Comparison of ENCODE assay signal across 18 mouse cellular contexts in the genomic region with DNA sequence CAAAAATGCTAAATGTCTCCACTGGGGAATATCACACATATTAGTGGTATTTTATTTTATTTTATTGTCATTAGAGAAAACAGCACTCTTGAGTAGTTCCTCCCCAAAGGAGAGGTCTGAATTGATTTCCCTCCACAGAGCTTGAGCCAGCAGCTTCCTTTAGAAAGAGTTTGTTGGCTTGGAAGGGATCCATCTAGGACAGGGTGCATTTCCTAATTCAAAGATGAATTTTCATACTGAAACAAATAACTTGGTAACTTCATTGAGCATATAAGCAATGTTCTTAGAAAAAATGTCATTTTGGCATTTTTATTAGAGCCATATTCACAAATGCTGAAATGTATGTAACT. TPM values are rescaled to one million over a fixed set of nuclear protein-coding genes. Genes with fewer than 3 reads are reported as not detected.
DNase-seq lines count a peak whose midpoint lies in the region; ATAC-seq and TF ChIP-seq lines count a peak whose summit lies in the region.
"Had no signal": no experiment of that assay in that cellular context is flagged by ENCODE, and none has a peak within 500 bp of the region (broad histone marks: within the 10 kb centered on the region; RNA-seq: fewer than 3 reads in every experiment).

No protein-coding gene starts in this region.

- H3K4me2 ChIP-seq in heart, postnatal 0 days (ENCODE audit: low read depth, low read length) = no peak overlapping the region
- H3K4me2 ChIP-seq in lung, embryonic 15.5 days = no peak overlapping the region
- H3K4me2 ChIP-seq in intestine, postnatal 0 days (replicated peaks; ENCODE audit: low read depth) = no peak overlapping the region
- 0 out of 2 replicates have a peak overlapping the region, but pooled peaks have one; percentile 15 for H3K4me2 ChIP-seq in stomach, postnatal 0 days (replicated peaks; ENCODE audit: low read depth)
- H3K4me2 ChIP-seq: hindbrain, embryonic 13.5 days; limb, embryonic 13.5 days had no signal

- 0 out of 2 replicates have a peak, but pooled peaks cover 5% of the 10 kb centered on the region for H3K9me3 ChIP-seq in heart, postnatal 0 days (replicated peaks; ENCODE audit: control insufficient read depth, low read length)
- H3K9me3 ChIP-seq in lung, embryonic 15.5 days = no peaks in the 10 kb centered on the region
- H3K9me3 ChIP-seq in intestine, postnatal 0 days (ENCODE audit: control insufficient read depth) = no peaks in the 10 kb centered on the region
- H3K9me3 ChIP-seq in stomach, postnatal 0 days (ENCODE audit: control insufficient read depth, low read length) = no peaks in the 10 kb centered on the region
- H3K9me3 ChIP-seq: hindbrain, embryonic 13.5 days had no signal

- no peak for ATAC-seq in heart, postnatal 0 days (ENCODE audit: insufficient read depth, low read depth)
- no peak for ATAC-seq in lung, embryonic 15.5 days (ENCODE audit: borderline replicate concordance, extremely low read depth, low FRiP score, low TSS enrichment)
- no peak for ATAC-seq in intestine, postnatal 0 days
- no peak for ATAC-seq in stomach, postnatal 0 days (ENCODE audit: low FRiP score, low TSS enrichment)
- ATAC-seq: CD4-positive, CD25-positive, alpha-beta regulatory T cell, adult 4 months; forebrain, embryonic 14.5 days; midbrain, embryonic 16.5 days had no signal

- intact Hi-C loops in heart, postnatal 25 days (cut with DNase I) = no loop called here

- no peak overlapping the region for H3K4me3 ChIP-seq in heart, postnatal 0 days (ENCODE audit: low read depth, low read length)
- H3K4me3 ChIP-seq in lung, embryonic 15.5 days = no peak overlapping the region
- H3K4me3 ChIP-seq in lung, adult 2 months (replicated peaks; ENCODE audit: extremely low read depth, low read depth, low read length) = no peak overlapping the region
- H3K4me3 ChIP-seq in intestine, postnatal 0 days (ENCODE audit: low read depth, low read length) = no peak overlapping the region
- no peak overlapping the region for H3K4me3 ChIP-seq in stomach, postnatal 0 days (ENCODE audit: low read depth, low read length)
- H3K4me3 ChIP-seq: hindbrain, embryonic 13.5 days; limb, embryonic 13.5 days; megakaryocyte, embryonic 14.5 days had no signal

- no peak for TF ChIP-seq EP300 in heart, postnatal 0 days (IDR thresholded peaks at IDR 0.05; ENCODE audit: low read depth)
- no peak for TF ChIP-seq EP300 in stomach, postnatal 0 days (optimal IDR thresholded peaks at IDR 0.05)

- H3K27ac ChIP-seq in heart, postnatal 0 days (ENCODE audit: low read depth) = peak overlapping the region; percentile 66
- peak overlapping the region; percentile 74 for H3K27ac ChIP-seq in lung, embryonic 15.5 days
- peak overlapping the region; percentile 86 for H3K27ac ChIP-seq in intestine, postnatal 0 days (ENCODE audit: low read depth, low read length)
- peak overlapping the region; percentile 88 for H3K27ac ChIP-seq in stomach, postnatal 0 days (replicated peaks)
- H3K27ac ChIP-seq: hindbrain, embryonic 13.5 days; limb, embryonic 13.5 days had no signal

- no peaks in the 10 kb centered on the region for H3K27me3 ChIP-seq in heart, postnatal 0 days (ENCODE audit: control insufficient read depth, insufficient read depth, low read length)
- no peaks in the 10 kb centered on the region for H3K27me3 ChIP-seq in lung, embryonic 15.5 days
- no peaks in the 10 kb centered on the region for H3K27me3 ChIP-seq in intestine, postnatal 0 days (replicated peaks; ENCODE audit: control insufficient read depth, insufficient read depth, low read length)
- H3K27me3 ChIP-seq in stomach, postnatal 0 days (ENCODE audit: control insufficient read depth, insufficient read depth, low read length) = no peaks in the 10 kb centered on the region
- H3K27me3 ChIP-seq: hindbrain, embryonic 13.5 days; limb, embryonic 13.5 days; megakaryocyte, embryonic 14.5 days had no signal

- DNase-seq in heart, postnatal 0 days (ENCODE audit: low spot score) = no peak
- DNase-seq in heart, postnatal 25 days (ENCODE audit: low spot score) = no peak
- DNase-seq in lung, adult 2 months = no peak
- DNase-seq in stomach, postnatal 0 days (ENCODE audit: low spot score) = no peak
- DNase-seq in right cerebral cortex, postnatal 14 days = no peak
- DNase-seq: adrenal gland, postnatal 14 days; cerebellum, adult 9-11 months; kidney, adult 8-10 months had no signal

- H3K4me1 ChIP-seq in heart, postnatal 0 days (ENCODE audit: control insufficient read depth, insufficient read depth) = peaks cover 31% of the 10 kb centered on the region
- H3K4me1 ChIP-seq in lung, embryonic 15.5 days = peaks cover 23% of the 10 kb centered on the region
- H3K4me1 ChIP-seq in lung, adult 2 months (ENCODE audit: control insufficient read depth, insufficient read depth, low read length) = peaks cover 29% of the 10 kb centered on the region
- H3K4me1 ChIP-seq in intestine, postnatal 0 days (replicated peaks; ENCODE audit: control insufficient read depth, insufficient read depth, low read length) = 0 out of 2 replicates have a peak, but pooled peaks cover 3% of the 10 kb centered on the region
- no peaks in the 10 kb centered on the region for H3K4me1 ChIP-seq in stomach, postnatal 0 days (replicated peaks; ENCODE audit: control insufficient read depth, insufficient read depth)
- H3K4me1 ChIP-seq: hindbrain, embryonic 13.5 days; megakaryocyte, embryonic 14.5 days had no signal

- no peak for TF ChIP-seq CTCF in heart, postnatal 0 days (IDR thresholded peaks at IDR 0.05; ENCODE audit: low read depth)
- no peak for TF ChIP-seq CTCF in lung, adult 2 months (IDR thresholded peaks at IDR 0.05; ENCODE audit: insufficient read depth, low read length)
- TF ChIP-seq CTCF in intestine, postnatal 0 days (IDR thresholded peaks at IDR 0.05; ENCODE audit: low read depth) = no peak
- TF ChIP-seq CTCF in stomach, postnatal 0 days (IDR thresholded peaks at IDR 0.05; ENCODE audit: low read depth) = no peak

- no peak overlapping the region for H3K9ac ChIP-seq in heart, postnatal 0 days (replicated peaks; ENCODE audit: low read depth, low read length)
- H3K9ac ChIP-seq in lung, embryonic 15.5 days = no peak overlapping the region
- no peak overlapping the region for H3K9ac ChIP-seq in intestine, postnatal 0 days (ENCODE audit: low read depth, low read length)
- no peak overlapping the region for H3K9ac ChIP-seq in stomach, postnatal 0 days (ENCODE audit: low read length)
- H3K9ac ChIP-seq: hindbrain, embryonic 13.5 days; limb, embryonic 13.5 days had no signal

- H3K36me3 ChIP-seq in heart, postnatal 0 days (replicated peaks; ENCODE audit: control insufficient read depth, insufficient read depth, low read length) = no peaks in the 10 kb centered on the region
- no peaks in the 10 kb centered on the region for H3K36me3 ChIP-seq in lung, embryonic 15.5 days
- no peaks in the 10 kb centered on the region for H3K36me3 ChIP-seq in intestine, postnatal 0 days (ENCODE audit: control insufficient read depth, insufficient read depth)
- H3K36me3 ChIP-seq in stomach, postnatal 0 days (ENCODE audit: control insufficient read depth, insufficient read depth, low read length) = no peaks in the 10 kb centered on the region
- H3K36me3 ChIP-seq: hindbrain, embryonic 13.5 days; limb, embryonic 13.5 days had no signal

- TF ChIP-seq POLR2A in lung, adult 2 months (IDR thresholded peaks at IDR 0.05; ENCODE audit: borderline replicate concordance, extremely low read depth, low read depth, low read length) = no peak

RNA-seq across cellular contexts. Expression of a gene that starts 16.7 kb away (rescaled TPM):
- total RNA-seq in heart, postnatal 0 days (2014; rRNA removed; ENCODE audit: low replicate concordance) = 264 and 358 TPM in 2 replicates
- polyA plus RNA-seq in heart, postnatal 0 days (2015; fragmentation: Nextera tagmentation; extraction: Ambion mirVana) = 169 and 190 TPM in 2 replicates
- 100 to 1,000 TPM; 344 to 347 TPM for total RNA-seq in heart, postnatal 25 days (2021)
- 120 and 123 TPM in 2 replicates for polyA plus RNA-seq in lung, embryonic 15.5 days (2015; fragmentation: Nextera tagmentation; extraction: Ambion mirVana)
- polyA plus RNA-seq in lung, adult 2 months (2012; rRNA removed) = 308 and 329 TPM in 2 replicates
- polyA plus RNA-seq in intestine, postnatal 0 days (2015; fragmentation: Nextera tagmentation; extraction: Ambion mirVana) = 2,235 and 2,243 TPM in 2 replicates
- 512 and 595 TPM in 2 replicates for polyA plus RNA-seq in stomach, postnatal 0 days (2015; fragmentation: Nextera tagmentation; extraction: Ambion mirVana)

RNA-seq across cellular contexts. Expression of a gene that starts 51.6 kb away (rescaled TPM):
- not detected in 2 replicates for total RNA-seq in heart, postnatal 0 days (2014; rRNA removed; ENCODE audit: low replicate concordance)
- 0.54 and 0.87 TPM in 2 replicates for polyA plus RNA-seq in heart, postnatal 0 days (2015; fragmentation: Nextera tagmentation; extraction: Ambion mirVana)
- total RNA-seq in heart, postnatal 25 days (2021) = under 1 TPM in 1 of 2 experiments, not detected in 1; 0.28 TPM
- 0.21 and 0.29 TPM in 2 replicates for polyA plus RNA-seq in lung, embryonic 15.5 days (2015; fragmentation: Nextera tagmentation; extraction: Ambion mirVana)
- polyA plus RNA-seq in lung, adult 2 months (2012; rRNA removed) = 0.66 and 0.98 TPM in 2 replicates
- 4.8 and 5.7 TPM in 2 replicates for polyA plus RNA-seq in intestine, postnatal 0 days (2015; fragmentation: Nextera tagmentation; extraction: Ambion mirVana)
- 0.79 and 0.82 TPM in 2 replicates for polyA plus RNA-seq in stomach, postnatal 0 days (2015; fragmentation: Nextera tagmentation; extraction: Ambion mirVana)
- total RNA-seq: adrenal gland, postnatal 14 days; granulocyte monocyte progenitor cell, adult 5-6 weeks; MEL had no signal
- polyA plus RNA-seq: midbrain, embryonic 16.5 days had no signal
